Mouse (Mus musculus) urinary bladder, postnatal 25 days (tissue): ENCODE results near the gene Gimap8.
"Not testable (repeated sequence)": the region's sequence is repeated elsewhere in the genome, so short reads cannot be mapped to it uniquely, and the experiment has no call there.

ENCODE experiments used
- DNase-seq: peaks from one replicate; pipeline ENCODE4 v3.0.0; 2022; ENCODE audit warnings: low spot score

The Gimap8 gene

DNA sequence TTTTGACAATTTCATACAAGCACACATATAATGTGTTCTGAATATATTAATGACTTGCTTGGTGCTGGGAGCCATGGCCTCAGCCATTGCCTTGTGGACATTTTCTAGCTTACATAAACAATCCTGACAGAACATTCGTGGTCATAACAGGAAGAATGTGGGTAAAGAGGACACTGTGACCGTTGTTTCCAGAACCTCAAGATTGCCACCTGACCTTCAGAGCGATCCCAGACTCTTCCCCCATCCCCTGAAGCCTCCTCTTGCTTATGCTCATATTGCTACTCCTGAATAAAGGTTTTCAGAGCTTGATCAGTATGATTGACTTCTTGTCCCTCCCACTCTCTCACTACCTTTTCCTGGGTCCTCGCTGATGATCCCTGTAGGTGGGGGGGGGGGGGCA lies 31.4 kb downstream of the Gimap8 start:
- no peak for DNase-seq

DNA sequence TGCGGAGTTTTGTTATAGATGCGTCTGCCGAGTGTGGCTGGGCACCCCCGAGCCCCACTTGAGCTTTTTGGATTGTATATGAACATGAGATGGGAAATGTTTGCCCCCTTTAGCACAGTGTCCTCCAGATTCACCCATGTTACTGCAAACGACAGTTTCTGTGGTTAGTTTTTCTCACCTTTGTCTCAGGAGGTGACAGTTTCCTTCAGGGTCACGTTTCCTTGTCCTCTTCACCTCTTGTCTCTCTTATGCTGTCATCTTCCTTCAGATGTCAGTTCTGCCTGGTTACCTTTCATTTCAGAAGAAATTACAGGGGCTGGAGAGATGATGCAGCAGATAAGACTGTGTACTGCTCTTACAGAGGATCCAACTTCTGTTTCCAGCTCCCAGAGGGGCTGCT lies 32.7 kb downstream of the Gimap8 start:
- no peak for DNase-seq

DNA sequence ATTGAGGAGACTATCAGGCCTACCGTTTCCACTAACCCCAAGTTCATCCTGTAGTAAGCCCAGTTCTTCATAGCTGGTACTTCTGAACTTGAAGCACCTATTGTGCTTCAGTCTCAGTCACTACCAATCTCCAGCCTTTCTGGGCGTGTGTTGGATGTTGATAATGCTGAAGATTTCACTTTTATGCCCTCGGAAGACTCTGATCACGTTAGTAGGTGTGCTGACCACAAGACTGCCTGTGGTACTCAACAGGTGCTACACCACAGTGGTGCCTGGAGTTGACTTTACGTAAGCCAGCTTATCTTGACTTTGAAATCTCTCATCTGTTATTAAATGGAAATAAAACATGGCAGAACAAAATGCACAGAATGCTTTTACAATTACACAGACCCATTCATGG lies 33.4 kb downstream of the Gimap8 start:
- DNase-seq: no peak

DNA sequence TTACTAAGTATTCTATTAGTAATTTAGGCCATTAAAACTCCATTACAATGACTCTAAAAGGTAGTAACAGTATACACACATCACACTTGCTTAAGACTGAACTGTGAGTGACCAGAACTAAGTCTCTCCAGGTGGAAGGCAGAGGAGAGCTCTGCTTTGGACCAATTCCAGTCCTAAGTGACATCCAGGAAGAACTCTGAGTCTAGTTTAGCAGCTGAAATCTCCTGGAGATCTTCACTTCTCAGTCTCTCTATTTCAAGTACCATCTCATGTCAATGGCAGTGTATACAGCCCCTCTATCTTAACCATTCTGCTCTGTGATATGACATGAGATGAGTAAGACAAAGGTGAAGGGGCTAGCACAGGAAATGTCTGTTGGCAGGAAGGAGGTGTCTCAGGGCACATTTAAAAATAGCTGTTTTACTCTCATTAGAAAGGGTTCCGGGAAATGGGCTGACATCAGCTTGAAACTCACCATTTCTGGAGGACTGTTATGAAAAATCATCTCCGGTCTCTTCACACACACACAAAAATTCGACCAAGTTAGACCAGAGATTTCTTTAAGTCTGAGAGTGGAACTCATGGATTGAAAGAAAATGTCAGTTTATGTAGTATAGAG lies 34.5 kb downstream of the Gimap8 start:
- no peak for DNase-seq

DNA sequence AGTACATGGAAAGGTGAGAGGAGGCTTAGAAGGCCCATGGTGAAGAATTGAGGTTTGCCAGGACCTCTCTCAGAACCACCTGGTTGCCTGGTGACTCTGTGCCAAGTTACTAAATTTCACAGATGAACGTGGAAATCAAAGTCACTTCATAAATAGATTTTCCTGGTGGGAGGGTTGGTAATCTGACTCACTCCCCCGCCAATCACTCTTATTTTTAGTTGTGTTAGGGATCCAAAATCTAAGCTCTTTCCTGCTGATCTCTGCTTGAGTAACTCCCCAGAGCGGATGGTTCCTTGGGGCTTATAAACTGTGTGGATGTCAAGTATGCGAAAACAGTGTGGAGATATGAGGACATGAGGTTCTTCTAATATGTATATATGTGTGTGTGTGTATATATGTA lies 35.2 kb downstream of the Gimap8 start:
- DNase-seq: no peak

DNA sequence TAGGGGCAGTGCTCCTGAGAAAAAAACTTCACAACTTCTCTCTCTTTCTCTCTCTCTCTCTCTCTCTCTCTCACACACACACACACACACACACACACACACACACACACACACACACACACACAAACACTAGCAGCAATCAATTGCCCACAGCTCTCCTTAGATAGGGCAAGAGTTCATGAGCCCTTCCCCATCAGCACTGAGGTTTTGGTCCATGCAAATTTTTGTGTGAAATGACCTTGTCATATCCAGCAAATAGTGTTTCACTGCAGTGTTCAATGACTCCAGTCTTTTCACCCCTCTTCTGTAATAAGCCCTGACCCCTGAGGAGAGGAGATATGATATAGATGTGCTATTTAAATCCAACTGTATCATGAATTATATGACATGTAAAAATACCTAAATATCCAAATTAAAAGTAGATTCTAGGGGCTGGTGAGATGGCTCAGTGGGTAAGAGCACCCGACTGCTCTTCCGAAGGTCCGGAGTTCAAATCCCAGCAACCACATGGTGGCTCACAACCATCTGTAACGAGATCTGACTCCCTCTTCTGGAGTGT lies 36.3 kb downstream of the Gimap8 start:
- not testable (repeated sequence) for DNase-seq

DNA sequence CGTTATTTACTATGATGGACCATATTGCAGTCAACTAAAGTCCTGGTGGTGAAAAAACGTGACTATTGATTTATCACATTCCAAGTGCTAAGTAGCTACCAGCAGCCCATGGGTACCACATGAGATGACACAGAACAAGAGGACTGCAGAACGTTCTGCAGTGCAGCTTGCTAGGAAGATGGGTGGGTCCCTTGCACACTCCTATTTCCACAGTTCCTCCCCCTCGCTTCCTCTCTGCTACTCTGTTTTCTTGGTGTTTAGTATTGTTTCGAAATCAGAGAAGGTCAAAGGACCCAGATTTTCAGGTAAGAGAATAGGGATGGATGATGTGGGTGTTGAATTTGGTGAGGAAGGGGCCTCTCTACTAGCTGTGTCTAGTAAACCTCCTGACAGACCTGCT lies 37.3 kb downstream of the Gimap8 start, which contains the start of gene Gimap4:
TSS of gene Gimap4 (plus strand) at position 231 of the 400 bp plus-strand sequence.
- no peak for DNase-seq

DNA sequence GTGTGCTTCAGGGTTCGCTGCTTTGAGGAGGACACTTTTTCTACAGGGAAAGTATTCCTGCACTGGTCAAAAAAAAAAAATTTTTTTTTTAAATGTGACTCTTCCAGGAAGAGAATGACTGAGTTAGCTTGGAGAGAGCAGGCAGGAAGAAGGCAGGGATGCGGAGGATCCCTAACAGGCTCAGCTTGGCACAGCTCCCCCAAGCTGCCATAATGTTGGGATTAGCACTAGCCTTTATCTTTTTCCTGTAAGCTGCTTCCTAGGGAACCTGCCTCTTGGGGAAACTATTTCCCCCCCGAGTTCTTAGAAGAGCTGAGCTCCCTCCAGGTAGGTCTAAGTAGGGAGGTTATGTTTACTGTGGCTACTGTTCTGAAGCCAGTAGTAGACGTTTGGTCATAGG lies 37.8 kb downstream of the Gimap8 start:
- no peak for DNase-seq

DNA sequence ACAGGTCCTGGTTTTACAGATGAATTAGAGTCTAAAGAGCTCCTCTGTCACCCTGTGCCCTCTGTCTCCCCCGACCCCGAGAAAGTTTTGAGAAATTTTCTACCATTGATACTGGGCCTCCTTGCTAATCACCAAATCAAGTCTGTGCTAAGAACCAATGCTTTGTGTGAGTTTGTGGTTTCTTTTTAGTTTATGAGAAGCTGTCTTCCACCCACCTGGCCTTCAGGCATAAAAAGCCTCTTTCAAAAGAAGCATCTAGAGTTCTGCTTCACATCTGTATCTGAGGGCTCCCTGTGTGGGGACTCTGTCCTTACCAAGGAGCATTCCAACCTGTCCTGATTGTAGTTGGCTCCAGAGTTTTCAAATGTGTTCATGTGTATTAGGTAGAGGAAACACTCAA lies 38.2 kb downstream of the Gimap8 start:
- DNase-seq: no peak

DNA sequence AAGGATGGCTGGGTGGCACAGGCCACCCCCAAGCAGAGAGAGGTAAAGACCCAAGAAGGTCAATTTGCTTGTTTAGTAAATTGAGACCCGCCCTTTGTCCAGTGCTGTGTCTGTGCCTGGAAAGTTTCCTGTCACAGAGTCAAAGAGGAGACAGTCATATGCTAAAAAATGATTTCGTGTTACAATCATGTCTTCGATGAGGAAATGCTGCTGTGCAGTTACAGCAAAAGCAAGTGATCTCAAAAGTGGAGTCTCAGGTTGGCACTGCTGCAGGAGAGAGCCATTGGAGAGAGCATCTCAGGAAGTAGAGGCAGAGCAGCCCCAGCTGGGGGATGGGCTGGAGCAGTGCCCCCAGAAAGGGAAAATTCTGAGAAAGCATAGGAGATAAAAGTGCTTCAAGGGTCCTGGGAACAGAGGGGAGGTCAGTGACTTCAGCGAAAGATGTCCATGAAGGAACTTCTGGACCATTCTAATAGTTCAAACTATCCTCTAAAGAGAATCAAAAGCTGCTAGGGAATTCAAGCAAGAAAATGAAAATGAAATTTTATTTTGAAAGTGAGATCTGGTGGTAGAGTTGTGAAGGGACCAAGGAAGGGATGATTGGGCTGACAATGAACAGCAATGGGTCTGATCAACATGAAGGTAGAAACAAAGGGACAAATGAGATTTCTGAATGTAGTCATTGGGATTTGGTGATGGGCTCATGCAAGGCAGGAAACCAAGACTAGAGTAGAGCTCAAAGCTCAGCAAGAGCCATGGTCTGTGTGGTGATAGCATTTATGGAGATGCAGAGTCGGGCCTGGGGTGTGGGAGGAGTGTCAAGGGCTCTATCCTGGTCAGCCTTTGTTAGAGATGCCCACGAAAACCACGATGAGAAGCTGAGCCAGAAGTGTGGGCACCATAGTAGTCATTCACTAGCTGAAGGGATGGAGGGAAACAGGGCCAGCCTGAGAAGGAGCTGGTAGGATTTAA lies 38.9 kb downstream of the Gimap8 start:
- DNase-seq: no peak

DNA sequence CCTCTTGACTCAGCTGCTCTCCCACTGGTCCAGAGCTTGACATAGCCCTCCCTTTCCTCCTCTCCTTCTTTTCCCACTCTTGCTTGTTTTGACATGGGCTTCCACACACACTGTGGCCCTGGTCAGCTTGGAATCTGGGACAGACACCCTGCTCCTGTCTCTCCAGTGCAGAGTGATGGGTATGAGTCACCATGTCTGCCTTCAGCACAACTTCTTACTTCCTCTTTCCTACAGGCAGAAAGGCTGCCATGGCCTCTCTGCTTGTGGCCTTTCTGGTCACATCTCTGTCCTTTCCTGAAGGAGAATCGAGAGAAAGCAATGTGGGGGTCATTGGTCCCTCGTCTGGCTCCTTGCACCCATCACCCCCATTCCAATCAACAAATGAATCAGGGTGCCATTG lies 40.0 kb downstream of the Gimap8 start:
- DNase-seq: no peak

DNA sequence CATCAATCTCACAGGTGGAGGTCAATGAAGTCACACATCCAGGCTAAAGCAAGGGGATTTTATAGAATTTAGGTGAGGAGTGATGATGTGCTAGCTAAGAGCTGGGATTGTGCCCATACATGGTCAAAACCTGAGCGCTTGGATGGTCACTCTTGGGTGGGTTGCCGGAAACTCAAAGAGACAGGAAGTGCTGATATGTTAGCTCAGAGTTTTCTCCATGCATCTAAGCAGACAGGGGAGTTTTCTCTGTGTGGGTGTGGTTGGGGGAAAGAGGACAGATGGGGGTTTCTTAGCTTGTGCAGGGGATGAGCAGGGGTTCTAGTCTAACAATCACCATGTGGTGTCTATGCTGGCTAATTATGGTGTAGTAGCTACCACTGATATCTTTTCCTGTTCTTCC lies 42.3 kb downstream of the Gimap8 start:
- DNase-seq: no peak

DNA sequence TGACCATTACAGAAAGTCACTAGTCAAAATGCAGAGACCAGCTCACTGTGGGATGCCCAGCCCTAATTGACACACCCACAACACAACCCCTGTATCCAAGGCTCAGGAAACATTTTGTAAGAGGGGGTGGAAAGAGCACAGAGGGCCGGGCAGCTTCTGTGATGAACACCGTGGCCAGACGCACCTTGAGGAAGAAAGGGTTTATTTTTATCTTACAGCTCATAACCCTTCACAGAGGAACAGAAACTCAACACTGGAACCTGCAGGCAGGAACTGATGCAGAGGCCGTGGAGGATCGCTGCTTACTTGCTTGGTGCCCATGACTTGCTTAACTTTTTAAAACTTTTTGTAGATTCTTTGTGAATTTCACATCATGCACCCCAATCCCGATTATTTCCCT lies 45.9 kb downstream of the Gimap8 start:
- DNase-seq: no peak

DNA sequence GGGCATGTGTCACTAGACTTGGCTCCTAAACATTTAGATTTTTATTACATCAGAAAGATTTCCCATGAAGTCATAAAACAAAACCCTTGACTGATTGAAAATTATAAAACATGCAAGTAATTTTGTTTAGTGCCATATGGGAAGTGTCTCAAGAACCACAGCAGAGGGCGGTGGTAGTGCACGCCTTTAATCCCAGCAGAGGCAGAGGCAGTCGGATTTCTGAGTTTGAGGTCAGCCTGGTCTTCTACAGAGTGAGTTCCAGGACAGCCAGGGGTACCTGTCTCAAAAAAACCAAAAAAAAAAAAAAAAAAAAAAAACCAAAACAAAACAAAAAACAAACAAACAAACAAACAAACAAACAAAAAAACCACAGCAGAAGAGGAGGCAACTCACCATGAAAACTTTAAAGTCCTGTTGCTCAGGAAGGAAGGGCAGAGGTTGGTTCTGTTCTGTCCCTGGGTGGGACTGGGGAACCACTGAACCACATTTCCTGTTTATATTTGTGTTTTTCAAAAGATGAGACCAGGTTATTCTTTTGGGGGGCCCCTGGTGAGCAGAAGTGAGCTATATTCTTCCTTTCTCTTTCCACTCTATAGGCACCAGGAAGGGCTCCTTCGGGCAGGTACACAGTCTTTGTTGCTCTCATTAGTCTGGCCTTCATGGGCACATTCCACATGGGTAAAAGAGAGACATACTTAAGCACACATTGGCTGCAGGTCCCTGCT lies 50.0 kb downstream of the Gimap8 start:
- DNase-seq: no peak

DNA sequence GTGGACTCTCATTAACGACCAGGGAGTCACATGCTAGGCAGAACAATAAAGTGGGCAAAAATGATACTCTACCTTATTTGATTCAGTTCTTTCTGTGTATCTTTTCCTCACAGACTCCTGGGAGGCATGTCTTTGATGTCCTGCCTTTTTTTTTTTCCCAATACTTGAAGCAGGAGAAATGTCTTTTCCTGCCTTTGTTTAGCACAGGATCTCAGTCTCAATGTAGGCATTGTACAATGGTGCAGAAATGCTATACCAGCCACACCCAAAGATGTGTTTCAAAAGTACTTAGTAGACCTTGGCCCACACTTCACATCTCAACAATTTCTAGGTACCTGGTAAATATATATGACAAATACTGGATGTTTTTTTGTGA lies 50.5 kb downstream of the Gimap8 start:
- DNase-seq: no peak

DNA sequence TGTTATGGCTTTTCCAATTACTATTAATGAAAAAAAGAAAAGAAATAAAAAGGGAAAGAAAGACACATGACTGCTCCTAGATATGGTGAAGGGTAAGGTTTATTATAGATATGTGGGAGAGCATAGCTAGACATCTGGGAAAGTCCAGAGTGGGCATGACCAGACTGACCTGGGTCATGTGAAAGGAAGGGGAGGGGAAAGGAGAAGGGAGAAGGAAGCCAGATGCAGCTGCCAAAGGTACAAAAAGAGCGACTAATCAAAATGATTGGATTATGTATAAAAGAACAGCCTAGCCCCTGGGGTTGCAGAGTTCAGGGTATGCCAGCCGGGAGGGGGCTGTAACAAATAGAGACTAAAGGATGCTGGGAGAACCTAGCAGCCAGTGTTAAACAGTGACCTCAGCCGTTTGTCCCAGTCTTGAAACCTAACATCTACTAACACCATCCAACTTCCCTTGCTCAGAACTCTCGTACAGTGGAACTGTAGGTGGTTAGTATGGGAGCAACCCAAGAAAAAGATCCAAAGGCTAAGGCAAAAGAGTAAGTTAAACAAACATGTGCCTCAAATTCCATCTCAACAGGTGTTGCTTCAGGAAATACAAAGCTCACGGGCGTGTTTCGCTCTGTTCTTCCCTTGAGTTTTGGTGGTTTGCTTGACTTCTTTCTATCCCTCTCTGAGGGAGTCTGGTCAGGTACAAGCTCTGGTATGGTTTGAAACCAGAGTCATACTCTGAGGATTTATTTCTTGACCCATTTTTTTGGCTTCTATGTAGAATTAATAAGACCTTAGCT lies 51.2 kb downstream of the Gimap8 start:
- no peak for DNase-seq

DNA sequence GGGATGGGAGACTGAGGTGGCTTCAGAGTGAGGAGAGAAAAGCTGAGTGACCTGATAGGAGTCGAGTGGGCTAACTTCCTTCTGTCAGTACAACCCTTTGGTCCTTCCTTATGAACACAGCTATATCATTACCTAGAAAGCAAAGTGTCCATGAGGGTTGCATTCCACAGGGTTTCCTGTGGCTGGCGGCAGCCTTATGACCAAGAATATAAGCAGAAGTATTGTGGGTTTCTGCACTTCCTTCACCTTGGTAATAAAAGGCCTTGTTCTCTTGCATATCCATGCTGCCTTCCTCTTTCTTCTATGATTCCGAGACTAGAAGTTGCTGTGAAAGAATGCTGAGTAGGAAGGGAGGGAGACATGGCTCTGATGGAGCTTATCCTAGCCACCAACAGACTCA lies 51.9 kb downstream of the Gimap8 start:
- no peak for DNase-seq

DNA sequence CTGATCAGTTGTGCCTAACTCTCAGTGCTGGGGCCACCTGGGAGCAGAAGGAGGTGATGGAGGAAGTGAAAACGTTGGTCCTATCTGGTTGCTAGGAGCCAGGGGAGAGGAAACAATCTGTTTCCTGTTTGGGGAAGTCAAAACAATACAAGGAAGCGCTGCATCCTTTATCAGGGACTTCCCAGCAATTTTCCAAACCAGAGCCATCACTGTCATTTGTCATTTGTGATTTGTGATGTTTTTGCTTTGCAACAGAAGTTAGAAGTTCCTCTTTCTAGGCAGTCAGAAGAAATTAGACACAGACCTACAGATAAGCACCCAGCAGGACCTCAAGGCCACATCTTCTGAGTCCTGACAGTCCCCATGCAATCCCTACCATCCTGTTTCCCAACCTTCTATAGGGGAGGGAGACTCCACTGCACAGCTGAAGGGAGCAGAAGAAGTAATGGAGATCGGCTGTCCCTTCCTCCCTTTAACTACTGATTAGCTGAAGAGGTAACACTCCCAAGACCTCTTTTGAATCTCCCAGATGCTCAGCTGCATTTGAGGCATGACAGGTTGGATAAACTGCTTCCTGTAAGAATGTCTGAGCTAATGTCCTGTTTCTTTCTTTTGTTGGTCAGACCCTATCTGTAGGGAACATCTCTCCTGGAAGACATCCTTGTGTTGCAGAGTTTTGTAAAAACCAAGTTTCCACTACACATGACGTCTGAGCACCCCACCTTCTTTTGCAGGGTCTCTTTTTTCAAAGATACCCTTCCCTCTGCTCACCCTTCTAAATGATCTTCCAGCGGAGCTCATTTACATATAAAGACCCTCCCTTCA lies 53.4 kb downstream of the Gimap8 start:
- DNase-seq: no peak

DNA sequence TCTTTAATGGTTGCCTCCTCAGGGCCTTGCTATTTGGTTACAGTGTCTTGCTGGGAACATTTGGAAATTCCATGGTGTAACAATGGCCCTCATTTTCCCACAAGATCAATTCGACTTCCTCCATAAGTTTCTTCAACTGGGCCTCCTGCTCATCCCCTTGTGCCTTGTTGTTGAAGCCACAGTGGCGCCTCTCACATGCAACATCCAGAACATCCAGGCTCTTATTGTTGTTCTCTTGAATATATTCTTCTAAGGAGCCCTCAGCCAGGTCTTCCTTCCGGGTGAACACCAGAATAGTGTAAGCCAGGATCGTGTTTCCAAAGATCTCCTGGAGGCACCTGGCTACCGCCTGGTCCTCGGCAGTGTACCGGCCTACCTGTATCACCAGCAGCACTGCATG lies 55.1 kb downstream of the Gimap8 start:
- DNase-seq: no peak

DNA sequence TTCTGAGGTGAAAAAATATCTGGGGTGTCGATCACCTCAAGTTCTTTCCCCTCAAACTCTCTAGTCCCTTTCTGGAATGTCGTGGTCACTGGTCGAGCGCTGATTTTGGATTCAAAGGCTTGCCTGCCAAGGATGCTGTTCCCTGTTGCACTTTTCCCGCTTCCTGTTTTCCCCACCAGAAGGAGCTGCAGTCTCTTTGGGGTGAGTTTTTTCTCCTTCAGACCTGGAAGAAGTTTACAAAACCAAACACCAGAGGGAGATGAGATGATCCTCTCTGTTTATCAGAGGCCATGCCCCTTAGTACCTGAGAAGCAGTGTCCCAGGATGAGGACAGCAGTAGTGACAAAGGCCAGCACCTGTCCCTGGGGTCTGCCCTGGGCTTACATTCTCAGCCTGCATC lies 55.6 kb downstream of the Gimap8 start:
- no peak for DNase-seq

DNA sequence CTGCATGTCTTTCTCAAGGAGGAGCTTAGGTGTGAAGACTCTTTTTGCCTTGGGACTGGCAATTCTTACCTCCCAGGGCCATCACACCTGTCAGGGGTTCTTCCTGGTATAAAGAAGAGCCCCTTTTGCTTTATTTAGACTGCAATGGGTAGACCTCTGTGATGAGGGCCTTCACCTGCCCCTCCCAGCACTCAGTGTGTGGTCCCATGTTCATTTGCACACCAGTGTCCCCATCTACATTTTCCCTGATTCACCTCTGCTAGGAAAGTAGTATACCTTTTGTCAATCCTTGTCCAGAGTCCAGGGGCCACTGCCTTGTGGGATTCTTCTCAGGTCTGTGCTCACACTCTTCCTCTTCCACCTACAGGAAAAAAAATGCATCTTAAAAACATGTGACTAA lies 57.1 kb downstream of the Gimap8 start:
- DNase-seq: no peak
